Mouse (Mus musculus): Measurements from ENCODE around the gene Klf7.

- TF ChIP-seq CTCF (IDR thresholded peaks at IDR 0.05; ENCODE audit: insufficient read depth, low read depth, low read length) (no peak), POLR2A (IDR thresholded peaks at IDR 0.05; ENCODE audit: insufficient read depth, low read depth, low read length) (no peak)
Observed at GRCm38 (mm10) chr1:63992506-63992905, 129.6 kb downstream of the Klf7 start.

Data from olfactory bulb, adult 2 months (tissue).